Mouse (Mus musculus) monocyte, adult 2 months (primary cell): Measurements from ENCODE around the gene Aldh1b1.

ENCODE experiments used
- DNase-seq, 2 experiments: peaks; one replicate each; pipeline ENCODE4 v3.0.0; 2022; ENCODE audit warnings: low spot score in 2 of 2, low read depth in 1 of 2

Gene Aldh1b1

GRCm38 (mm10) chr4:45824761-45825556 lies 26.1 kb downstream of the Aldh1b1 start:
- no peak for DNase-seq

GRCm38 (mm10) chr4:45826275-45827040 lies 27.6 kb downstream of the Aldh1b1 start, which contains the start of gene Igfbpl1:
TSS of gene Igfbpl1 (minus strand) at chr4:45826923.
- no peak for DNase-seq

GRCm38 (mm10) chr4:45829907-45830759 lies 31.3 kb downstream of the Aldh1b1 start:
- DNase-seq: no peak

- no peak for DNase-seq
These were observed 33.2 kb downstream of the Aldh1b1 start for GRCm38 (mm10) chr4:45831996-45832395.

GRCm38 (mm10) chr4:45833461-45833860 lies 34.6 kb downstream of the Aldh1b1 start:
- DNase-seq: no peak

GRCm38 (mm10) chr4:45844355-45844754 lies 45.5 kb downstream of the Aldh1b1 start:
- DNase-seq: no peak

- DNase-seq: no peak
These were observed 47.4 kb downstream of the Aldh1b1 start for GRCm38 (mm10) chr4:45846263-45846662.

GRCm38 (mm10) chr4:45848109-45848824 lies 49.4 kb downstream of the Aldh1b1 start, which contains the start of gene Stra6l:
TSS of gene Stra6l (plus strand) at chr4:45848664.
- peak in 1 of 2 experiments; percentile 12 for DNase-seq

GRCm38 (mm10) chr4:45848825-45849156 lies 50.0 kb downstream of the Aldh1b1 start:
- DNase-seq: no peak

- no peak for DNase-seq
These were observed 50.6 kb downstream of the Aldh1b1 start for GRCm38 (mm10) chr4:45849419-45849818.

- DNase-seq: no peak
These were observed 52.8 kb downstream of the Aldh1b1 start for GRCm38 (mm10) chr4:45851640-45852051.

- no peak for DNase-seq
These were observed 54.8 kb downstream of the Aldh1b1 start for GRCm38 (mm10) chr4:45853496-45854246.
